Mouse (Mus musculus): Measurements from ENCODE around the gene Abcd3. TPM values are rescaled to one million over a fixed set of nuclear protein-coding genes. Genes with fewer than 3 reads are reported as not detected.

Abcd3 gene
- total RNA-seq, 4 experiments from 2014 or later = 47.5 to 52.6 (median 50.6) TPM

GRCm38 (mm10) chr3:121739489-121740213 lies 75.5 kb downstream of the Abcd3 start:
- no peak for DNase-seq (ENCODE audit: low spot score in 2 of 2)

DNA sequence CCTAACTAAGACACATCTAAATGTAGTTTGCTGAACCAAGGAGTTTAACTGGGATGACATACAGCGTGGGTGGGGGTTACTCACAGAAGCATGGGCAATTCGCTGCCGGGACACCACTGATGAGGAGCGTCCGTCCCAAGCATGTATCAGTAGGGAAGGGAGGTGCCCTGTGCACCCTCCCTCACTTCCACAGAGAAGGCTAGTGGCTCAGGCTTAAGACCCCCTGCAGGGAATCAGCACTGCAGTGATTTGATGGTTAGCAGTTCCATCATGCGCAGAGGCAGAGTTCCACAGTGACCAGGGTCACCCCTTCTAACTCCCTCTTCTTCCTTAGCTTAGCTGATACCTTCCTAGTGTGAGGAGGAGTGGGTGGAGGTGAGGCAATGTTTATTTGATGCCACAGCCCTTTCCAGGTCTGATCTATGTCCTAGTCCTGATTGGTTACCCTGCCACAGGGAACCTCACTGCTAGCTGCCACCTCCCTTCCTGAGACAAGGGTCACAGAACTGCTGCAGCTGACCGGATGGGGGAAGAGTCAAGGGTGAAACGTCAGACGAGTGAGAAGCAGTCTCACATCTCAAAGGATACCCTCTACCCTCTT lies 76.3 kb downstream of the Abcd3 start:
- DNase-seq (ENCODE audit: low spot score in 2 of 2) = no peak

- DNase-seq (ENCODE audit: low spot score in 2 of 2) = no peak
These were observed 77.2 kb downstream of the Abcd3 start for GRCm38 (mm10) chr3:121737901-121738300.

GRCm38 (mm10) chr3:121737453-121737852 lies 77.6 kb downstream of the Abcd3 start:
- DNase-seq (ENCODE audit: low spot score in 2 of 2) = no peak

DNA sequence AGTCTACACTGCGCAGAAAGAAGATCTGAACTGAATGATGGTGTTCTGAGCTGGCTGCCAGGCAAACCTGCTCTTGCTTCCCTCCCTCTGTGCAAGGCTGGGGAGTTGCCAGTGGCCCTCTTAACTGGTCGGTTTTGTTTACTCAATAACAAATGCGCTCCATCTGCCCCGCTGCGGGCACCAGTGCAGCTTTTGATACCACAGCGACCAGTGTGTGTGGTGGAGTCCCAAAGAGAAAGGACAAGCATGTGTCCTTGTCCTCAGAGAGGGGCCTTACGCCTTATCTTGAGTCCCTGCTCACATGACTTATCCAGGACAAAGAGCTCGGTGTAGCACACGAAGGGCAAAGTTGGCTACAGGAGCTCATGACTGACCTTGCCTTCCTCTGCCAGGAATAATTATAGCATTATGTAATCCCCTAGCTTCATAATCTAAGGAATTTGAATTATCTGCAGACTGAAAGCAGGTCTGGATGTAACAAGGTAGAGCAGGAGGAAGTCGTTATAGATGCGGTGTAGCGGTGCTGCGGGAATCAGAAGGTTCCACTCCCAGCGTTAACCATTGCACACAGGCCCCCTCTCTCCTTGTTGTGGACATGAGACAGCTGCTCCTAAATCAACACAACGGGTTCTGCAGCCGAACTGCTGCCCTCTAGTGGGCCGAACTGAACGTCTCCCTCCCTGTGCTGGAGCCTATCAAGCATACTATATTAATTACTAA lies 78.9 kb downstream of the Abcd3 start:
- peak; percentile 67 to 78 for DNase-seq (ENCODE audit: low spot score in 2 of 2)

DNA sequence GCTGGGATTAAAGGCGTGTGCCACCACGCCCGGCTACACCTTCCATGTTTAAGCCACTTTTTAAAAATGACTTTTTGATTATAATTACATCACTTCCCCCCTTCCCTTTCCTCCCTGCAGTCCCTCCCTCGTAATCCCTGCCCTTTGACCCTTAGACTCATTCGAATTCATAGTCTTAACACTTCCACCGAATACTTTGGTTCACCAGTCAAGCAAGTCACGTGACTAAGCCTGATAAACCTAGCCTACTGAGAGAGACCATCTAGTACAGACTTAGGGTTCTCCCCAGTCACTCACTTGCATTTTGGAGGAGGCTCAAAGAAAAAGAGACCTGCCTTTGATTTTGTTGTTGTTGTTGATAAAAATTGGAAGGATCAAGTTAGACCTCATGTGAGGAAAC lies 79.6 kb downstream of the Abcd3 start:
- DNase-seq (ENCODE audit: low spot score in 2 of 2) = no peak

GRCm38 (mm10) chr3:121729678-121730077 lies 85.4 kb downstream of the Abcd3 start:
- no peak for DNase-seq (ENCODE audit: low spot score in 2 of 2)

GRCm38 (mm10) chr3:121725651-121726050 lies 89.5 kb downstream of the Abcd3 start:
- no peak for DNase-seq (ENCODE audit: low spot score in 2 of 2)

GRCm38 (mm10) chr3:121724553-121724952 lies 90.5 kb downstream of the Abcd3 start:
- DNase-seq (ENCODE audit: low spot score in 2 of 2) = no peak

DNA sequence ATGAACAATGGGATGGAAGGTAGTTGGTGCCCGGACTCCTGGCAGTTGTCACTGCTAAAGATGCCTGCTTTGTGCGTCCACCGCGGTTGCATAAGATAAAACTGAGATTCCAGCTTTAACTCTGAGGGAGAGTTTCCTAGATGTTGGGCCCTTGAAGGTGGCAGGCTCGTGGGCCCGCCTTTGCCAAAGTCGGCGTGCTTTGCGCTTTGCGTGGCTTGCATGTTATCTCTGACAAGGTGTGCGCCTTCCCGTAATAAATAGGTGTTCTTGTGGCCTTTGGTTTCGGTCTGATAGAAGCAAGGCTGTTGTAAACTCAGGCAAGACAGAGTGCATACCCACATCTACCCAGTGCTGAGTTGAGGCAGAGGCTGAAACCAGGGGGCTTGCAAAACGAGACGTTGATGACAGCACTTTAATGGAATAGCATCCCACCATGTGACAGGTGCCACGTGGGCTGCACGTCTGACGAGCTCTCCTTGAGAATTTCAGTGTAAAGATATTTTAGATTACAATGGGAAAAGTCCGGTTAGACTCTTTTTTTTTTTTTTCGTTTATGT lies 91.1 kb downstream of the Abcd3 start:
- DNase-seq (ENCODE audit: low spot score in 2 of 2) = no peak

DNA sequence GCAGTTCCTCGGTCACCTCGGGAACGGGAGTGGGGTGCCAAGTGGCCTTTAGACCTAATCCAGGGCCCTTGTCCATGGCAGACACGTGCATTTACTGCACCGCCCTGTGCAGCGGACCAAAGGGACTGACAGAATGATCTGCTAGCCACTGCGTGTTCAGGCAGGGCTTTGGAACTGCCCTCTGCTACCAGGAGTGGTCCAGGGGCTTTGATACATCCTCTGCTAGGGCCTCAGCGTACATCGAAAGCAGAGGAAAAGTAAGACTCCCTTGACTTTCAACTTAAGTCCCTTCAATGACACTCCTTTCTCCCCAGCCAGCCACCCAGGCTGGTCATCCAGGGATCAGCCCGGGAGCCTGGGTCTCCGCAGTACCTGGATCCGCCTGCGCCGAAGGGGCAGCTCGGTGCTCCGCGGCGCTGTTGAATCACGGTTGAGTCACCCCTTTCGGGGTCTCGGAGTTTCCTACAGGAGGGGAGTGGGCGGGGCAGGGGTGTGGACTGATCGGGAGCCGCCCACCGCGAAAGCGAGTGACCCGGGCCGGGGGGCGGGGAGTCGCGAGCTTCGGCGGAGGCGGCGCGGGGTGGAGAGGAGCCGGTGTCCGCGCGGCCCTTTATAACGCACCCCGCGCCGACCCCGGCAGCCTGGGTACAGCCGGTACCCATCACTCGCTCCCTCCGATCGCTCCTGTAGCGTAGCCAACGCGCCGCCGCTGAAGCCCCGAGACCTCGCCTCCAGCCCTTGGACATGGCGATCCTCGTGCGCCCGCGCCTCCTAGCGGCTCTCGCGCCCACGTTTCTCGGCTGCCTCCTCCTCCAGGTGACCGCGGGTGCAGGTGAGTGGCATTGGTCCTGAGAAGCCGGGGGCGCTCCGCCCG lies 91.9 kb downstream of the Abcd3 start, which contains the start of gene F3:
TSS of gene F3 (plus strand) at position 567 of the 874 bp plus-strand sequence.
- peak in 1 of 2 experiments; percentile 67 for DNase-seq (ENCODE audit: low spot score in 2 of 2)

DNA sequence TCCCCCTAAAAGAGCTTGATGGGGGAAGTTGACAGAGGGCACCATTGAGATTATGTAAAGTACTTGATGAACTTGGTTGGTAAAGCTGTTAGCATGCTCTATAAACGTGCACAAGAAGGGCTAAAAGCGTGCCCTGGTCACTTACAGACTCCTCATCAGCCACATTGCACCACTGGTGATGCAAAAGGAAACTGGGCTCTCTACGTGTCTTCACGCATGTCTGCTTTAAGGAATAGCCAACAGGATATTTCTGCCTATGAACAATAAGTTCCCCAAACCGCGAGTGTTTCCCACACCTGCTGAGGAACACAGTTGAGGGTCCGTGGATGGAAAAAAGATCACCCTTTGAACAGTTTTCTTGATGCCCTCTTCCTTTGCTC lies 93.4 kb downstream of the Abcd3 start:
- no peak for DNase-seq (ENCODE audit: low spot score in 2 of 2)

DNA sequence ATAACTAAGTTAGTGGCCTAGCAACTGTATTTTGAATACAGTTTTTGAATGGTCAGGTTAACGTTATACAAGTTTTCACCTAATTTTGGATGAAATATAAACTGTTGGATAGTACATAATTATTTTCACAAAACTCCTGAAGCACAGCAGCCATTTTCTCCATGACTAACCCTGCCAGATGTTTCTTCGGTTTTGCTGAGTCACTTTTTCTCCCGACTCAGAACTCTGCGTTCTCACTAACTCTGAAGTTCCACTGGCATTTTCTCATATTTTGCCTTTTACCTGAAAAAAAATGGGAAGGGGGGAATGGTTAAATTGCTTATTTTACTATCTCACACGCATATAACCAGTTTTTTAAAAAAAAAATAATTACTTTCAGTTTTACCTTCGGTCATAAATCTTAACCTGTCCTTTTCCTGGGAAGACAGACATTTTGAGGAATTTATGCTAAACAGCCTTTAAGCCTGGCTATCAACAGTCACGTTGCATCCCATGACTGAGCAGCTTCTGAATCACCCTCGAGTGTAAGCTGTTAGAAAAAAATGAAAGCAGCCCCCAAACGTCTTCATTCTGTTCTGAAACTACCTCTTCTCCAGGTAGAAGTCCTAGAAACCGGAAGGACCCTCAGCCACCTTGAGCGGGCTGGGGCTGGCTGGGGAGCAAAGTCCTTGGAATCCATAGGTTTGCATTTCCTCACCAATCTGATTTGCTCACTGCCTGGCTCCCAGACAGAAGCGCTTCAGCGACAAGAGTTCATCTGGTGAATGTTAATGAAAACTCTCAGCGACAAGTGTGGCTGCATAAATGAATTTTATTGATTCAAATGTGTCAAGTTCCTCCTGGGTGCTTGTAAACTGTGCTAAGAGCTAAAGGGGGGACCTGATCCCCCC lies 94.1 kb downstream of the Abcd3 start:
- no peak for DNase-seq (ENCODE audit: low spot score in 2 of 2)

GRCm38 (mm10) chr3:121719701-121720100 lies 95.4 kb downstream of the Abcd3 start:
- DNase-seq (ENCODE audit: low spot score in 2 of 2) = no peak

DNA sequence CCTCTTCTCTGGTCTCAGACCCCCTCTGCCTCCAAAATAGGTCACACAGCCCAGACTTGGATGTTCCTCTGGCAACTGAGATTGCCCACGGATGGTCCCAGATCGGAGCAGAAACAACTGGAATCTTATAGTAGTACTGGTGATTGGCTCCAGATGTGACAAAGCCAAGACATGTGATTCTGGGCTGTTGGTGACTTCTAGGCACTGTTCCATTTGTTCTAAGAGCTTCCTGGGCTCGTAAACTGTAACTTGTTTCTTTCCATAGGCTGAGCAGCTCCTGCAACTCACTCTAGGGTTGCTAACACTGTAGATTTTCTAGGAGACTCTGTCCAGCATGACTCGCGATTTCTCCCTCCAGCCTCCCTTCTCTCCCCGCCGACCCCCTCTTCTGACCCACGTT lies 96.4 kb downstream of the Abcd3 start:
- DNase-seq (ENCODE audit: low spot score in 2 of 2) = no peak

GRCm38 (mm10) chr3:121716480-121716879 lies 98.6 kb downstream of the Abcd3 start:
- DNase-seq (ENCODE audit: low spot score in 2 of 2) = no peak

- no peak for DNase-seq (ENCODE audit: low spot score in 2 of 2)
These were observed 99.2 kb downstream of the Abcd3 start for GRCm38 (mm10) chr3:121715741-121716459.

DNA sequence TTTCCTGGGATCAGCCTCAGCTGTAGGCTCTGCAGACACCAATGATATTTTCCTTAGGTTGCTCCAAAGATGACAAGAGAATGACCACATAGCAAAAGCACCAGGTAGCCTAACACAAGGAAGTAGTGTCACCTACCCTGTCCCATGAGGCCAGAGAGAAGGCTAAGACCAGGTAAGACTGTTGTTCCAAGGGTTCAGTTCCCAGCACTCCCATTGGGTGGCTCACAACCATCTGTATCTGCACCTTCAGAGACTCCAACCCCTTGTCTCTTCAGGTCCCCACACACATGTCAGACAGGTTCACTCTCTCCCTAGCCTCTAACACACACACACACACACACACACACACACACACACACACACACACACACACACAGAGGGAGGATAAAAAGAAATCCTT lies 99.8 kb downstream of the Abcd3 start:
- DNase-seq (ENCODE audit: low spot score in 2 of 2) = no peak

- DNase-seq (ENCODE audit: low spot score in 2 of 2) = no peak
These were observed 100.6 kb downstream of the Abcd3 start for GRCm38 (mm10) chr3:121714461-121714860.

Measured in left cerebral cortex, adult 8-10 months (tissue).